Mouse (Mus musculus): ENCODE results near the gene Xpo5.

Gene Xpo5

DNA sequence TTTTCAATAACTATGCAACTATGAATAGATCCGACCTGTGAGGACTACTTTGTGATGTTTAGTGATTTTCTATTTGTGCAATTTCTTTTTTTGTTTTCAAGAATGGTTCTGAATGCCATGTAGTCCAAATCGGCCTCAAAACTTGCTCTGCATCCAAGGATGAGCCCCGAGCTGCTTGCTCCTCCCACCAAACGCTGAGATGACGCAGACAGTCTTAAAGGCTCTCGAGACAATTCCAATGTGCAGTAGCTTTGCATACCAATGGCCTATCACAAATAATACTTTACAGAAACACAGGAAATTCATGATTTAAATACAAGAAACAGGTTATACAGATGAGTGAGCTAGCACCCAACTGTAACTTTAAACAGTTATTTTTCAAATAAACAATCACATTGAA is 1.4 kb upstream of the Xpo5 start:
- no peak for DNase-seq (ENCODE audit: extremely low spot score, low spot score)

DNA sequence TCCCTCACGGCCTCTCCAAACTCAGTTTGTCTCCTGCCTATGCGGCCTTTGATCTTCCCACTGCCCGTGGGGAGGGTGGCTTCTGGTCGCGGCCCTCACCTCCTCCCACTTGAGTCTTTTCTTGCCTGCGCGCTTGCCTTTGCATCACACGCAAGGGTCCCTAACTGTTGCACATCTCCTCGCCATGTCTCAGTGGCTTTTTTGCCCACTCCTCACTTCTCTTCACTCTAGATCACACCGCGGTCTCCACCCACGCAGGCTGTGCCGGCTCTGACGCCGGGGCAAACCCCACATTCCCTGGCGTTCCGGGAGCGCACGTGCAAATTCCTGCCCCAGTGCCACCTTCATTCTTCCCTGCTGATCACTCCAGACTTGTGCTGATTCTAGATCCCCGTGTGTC is 496 bp downstream of the Xpo5 start:
- DNase-seq (ENCODE audit: extremely low spot score, low spot score), result no peak

DNA sequence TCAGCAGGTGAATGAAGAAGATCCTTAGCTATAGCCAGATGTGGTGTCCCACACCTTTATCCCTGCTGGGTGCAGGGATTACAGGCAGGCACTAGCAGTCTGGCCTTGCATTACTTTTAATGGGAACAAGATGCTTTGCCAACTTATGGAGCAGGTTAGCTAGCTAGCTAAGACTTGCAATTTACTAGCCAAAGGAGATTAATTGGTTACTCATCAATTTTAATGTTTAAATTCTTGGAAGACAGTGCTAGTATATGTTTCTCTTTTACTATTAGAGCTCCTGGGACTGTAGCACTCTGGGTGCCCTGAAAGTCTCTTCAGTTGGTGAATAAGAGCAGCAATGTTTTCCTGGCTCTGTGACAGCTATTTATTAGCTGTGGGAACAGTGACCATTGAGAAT is 4.1 kb downstream of the Xpo5 start:
- no peak for DNase-seq (ENCODE audit: extremely low spot score, low spot score)

DNA sequence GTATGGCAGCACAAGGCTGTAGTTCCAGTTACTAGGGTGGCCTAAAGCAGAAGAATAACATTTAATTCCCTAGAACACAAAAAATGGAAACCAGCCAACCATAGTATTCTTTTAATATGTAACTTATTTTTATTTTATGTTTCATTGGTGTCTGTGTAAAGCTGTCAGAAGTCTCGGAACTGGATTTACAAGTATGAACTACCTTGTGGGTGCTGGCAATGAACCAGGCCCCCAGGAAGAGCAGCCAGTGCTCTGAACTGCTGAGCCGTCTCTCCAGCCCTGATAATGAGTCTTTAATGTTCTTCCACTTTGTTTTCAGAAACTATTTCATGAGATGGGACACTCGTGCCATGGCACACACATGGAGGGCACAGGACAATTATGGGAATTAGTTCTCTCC is 8.0 kb downstream of the Xpo5 start:
- no peak for DNase-seq (ENCODE audit: extremely low spot score, low spot score)

DNA sequence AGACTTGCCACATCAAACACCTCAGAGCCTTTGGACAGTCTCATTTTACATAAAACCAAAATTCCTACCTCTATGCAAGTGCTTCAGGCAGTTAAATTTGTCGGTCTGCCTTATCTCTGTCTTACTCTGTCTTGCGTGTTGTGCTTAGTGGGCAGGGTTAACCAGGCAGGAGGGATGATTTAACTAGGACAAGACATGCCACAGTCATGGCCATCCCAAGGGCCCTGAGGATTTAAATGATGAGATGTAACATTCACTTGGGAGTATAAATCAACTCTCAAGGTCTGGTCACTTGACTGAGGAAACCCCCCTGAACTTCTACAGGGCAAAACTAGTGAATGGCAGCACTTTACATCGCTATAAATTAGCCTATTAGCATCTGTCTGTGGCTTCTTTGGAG is 19.0 kb downstream of the Xpo5 start:
- no peak for DNase-seq (ENCODE audit: extremely low spot score, low spot score)

DNA sequence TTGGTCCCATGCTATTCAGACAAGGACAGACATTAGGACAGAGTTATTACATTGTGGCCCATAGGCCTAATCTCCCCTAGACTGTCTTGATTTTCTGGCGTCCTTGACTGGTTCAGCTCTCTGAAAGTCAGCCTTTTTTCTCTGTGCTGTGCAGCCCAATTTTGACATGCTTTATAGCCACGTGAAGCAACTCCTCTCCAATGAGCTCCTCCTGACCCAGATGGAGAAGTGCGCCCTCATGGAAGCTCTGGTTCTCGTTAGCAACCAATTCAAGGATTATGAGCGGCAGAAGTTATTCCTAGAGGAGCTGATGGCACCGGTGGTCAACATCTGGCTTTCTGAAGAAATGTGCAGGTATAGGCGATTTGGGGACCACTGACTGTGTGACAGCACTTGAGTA is 25.0 kb downstream of the Xpo5 start:
- no peak for DNase-seq (ENCODE audit: extremely low spot score, low spot score)

DNA sequence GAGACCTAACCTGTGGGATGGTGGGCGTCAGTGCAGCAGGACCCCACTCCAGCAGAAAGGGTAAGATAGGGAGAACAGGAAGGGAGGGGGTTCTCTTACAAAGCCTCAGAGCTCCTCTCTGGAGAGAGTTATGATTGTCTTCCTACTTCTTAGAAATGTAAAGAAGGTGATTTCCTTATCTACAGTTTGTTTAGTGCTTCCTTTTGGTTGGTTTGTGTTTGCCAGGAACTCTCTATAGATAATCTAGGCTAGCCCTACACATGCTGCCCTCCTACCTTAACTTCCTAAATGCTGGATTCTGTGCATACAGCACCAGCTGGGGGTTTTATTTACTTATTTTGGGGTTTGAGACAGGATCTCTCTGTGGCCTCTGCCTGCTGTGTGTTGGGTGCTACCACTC is 33.5 kb downstream of the Xpo5 start:
- DNase-seq (ENCODE audit: extremely low spot score, low spot score), result no peak

DNA sequence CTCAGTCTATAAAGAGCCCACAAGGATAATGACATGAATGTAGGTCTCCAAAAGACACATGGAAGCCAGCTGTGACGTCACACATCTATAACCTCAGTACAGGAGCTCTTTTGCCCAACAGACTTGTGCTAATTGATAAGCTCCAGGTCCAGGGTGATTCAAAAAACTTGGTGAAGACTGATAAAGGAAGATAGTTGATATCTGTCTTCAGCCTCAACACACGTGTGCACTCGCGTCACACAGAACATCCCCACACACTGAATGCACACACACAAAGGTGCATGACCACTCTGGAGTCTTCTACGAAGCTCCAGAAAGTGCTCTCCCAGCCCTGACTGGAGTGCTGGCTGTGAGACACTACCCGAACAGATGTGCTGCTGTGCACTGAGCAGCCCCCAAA is 34.5 kb downstream of the Xpo5 start:
- no peak for DNase-seq (ENCODE audit: extremely low spot score, low spot score)

DNA sequence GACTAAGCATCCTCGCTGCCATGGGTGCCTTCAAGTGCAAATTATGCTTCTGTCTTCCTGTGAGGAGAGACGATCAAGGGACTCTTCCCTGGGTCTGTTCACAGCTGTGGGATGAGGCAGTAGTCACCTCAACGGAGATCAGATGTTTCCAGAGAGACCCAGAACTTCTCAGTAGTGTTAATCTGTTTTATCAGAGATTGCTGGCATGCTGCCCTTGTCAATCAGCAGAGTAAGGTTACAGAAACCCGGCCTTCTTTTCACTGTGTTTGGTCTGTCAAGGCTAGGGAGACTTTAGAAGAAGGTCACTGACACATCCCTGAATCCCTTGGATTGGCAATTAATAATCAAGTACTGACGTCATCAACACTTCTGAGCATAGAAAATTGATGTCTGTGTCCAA is 34.9 kb downstream of the Xpo5 start:
- DNase-seq (ENCODE audit: extremely low spot score, low spot score), result no peak

DNA sequence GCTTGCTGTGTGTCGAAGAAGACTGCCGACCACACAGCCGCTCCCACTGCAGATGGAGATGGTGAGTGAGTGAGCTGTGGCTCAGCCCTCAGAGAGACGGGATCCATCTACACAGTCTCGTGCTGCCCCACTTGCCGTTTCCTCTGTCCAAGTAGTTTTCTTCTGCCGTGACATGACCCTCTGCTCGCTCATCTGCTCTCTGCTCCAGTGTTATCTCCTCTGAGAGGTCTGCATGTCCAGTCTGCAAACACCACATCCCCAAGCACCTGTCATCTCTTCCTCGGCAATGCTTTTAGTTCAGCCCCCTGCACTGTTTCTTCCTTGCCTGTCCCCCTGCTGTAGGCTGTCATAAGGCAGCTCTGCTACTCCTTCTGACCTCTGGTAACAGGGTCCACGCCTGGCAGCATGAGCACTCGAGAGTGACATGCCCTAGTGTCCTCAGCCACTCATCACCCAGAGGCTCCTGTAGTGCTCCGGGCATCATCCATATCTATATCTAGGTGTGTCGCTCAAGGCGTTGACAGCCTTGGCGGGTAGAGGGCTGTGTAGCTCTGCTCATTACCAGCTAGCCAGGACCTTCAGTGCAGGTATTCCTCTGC is 37.0 kb downstream of the Xpo5 start:
- no peak for DNase-seq (ENCODE audit: extremely low spot score, low spot score)

DNA sequence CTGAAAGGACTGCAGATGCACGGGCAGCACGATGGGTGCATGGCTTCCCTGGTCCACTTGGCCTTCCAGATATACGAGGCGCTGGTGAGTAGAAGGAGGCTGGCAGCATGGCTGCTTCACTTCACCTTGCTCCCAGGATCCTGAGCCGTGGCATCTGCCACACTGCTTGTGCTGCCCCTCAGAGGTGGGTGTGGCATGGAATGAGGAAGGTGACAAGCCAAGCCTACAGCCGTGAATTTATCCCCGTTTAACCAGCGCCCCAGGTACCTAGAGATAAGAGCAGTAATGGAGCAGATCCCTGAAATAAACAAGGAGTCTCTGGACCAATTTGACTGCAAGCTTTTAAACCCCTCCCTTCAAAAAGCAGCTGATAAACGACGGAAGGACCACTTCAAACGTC is 38.9 kb downstream of the Xpo5 start:
- no peak for DNase-seq (ENCODE audit: extremely low spot score, low spot score)

DNA sequence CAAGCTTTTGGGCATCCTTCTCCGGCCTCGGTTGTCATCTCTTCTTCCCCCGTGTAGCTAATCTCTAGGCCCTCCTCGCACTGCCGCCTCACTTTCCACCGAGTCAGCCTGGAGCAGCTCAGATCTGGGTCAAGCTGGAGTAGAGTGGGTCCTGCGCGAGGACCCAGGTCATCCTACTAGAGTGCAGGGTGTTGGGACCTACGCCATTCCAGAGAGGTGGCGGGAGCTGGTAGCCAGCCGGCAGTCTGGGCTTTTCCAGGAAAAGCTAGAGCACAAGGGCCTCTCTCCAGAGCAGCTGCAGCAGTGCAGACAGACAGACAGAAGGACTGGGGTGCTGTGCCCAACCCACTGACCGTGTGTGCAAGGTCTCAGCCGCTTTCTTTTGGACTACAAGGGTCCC is 39.7 kb downstream of the Xpo5 start:
- no peak for DNase-seq (ENCODE audit: extremely low spot score, low spot score)

DNA sequence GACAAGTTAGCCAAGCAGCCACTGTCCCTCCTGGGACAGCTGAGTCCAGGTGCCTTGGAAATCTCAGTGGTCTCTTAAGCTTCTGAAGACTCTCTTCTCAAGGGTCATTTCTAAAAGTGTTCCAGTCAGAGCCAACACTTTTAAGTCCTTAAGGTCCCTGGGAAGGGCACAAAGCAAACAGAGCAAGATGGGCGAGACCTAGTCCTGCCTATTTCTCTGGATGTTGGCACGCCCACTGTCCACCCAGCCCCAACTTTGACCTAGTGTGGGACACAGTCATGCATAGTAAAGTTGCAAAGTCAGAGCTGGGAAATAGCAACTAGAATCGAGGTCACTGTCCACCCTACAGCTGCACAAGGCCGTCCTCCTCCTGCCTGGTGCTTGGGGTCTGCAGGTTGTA is 40.4 kb downstream of the Xpo5 start:
- DNase-seq (ENCODE audit: extremely low spot score, low spot score), result no peak

DNA sequence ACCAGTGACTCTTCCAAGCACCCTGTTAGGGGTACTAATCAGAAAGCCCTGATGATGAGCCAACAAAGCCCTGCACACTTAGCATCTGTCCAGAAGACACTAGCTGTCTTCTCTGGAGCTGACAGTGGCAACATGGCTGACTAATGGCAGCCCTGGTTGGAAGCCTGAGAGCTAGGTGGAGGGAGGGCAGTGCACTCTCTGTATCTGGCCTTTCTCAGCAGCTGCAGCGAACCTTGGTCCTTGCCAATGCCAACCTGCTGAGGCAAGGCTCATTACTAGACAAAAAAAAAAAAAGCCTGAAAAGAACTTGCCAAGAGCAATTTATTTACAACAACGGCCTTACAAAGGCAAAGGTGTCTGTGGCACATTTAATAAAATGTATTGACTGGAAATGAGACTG is 41.0 kb downstream of the Xpo5 start:
- no peak for DNase-seq (ENCODE audit: extremely low spot score, low spot score)

DNA sequence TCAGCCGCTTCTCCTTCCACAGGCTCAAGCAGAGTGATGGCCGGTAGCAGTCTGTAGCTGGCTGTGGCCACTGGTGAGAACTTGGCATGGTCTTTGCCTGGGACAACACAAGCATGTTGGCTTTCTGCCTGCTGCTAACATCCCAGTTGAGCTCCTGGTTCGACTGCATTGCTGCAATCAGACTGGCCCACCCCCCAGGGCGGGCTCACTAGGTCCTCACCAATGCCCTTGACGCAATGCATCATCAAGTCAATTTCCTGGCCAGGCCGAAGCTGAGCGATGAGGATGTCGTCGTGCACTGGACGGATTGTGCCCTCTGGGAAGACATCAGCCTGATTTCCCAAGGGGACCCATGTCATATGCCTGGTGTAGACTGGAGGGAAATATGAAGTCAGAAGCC is 42.0 kb downstream of the Xpo5 start:
- DNase-seq (ENCODE audit: extremely low spot score, low spot score), result no peak

DNA sequence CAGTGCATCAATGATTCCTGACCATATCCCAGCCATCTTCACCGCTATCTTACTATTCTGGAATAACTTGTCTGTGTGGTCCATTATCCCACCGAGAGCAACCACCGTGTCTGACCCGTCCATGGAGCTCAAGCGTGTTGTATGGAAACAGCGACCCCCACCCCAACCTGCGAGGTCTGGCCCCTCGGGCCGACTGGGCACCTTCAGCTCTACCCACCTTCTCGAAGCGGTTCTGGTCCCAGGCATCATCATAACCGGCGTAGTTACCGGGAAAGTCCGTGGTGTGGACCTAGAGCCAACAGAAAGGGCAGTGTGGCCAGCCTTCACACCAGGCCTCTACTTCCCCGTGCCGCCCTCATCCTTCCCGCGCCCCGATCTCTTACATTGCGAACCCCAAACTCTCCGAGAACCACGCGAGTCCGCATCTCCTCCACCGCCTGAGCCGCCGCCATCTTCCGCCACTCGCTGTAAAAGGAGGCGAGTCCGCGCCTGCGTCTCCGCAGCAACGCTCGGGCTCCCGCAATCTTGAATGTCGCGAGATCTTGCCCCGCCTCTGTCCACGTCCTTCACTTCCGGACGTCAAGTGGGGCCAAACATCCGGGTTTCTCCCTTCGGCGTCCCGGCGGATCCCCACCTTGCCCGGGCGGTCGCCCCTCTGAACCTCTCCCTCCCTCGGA is 45.1 kb downstream of the Xpo5 start, which contains the start of the genes Polr1c and Yipf3:
TSS of gene Polr1c (minus strand) at position 543 of the 677 bp plus-strand sequence.
TSS of gene Yipf3 (plus strand) at position 569 of the 677 bp plus-strand sequence.
- DNase-seq (ENCODE audit: extremely low spot score, low spot score), result peak; percentile 95

DNA sequence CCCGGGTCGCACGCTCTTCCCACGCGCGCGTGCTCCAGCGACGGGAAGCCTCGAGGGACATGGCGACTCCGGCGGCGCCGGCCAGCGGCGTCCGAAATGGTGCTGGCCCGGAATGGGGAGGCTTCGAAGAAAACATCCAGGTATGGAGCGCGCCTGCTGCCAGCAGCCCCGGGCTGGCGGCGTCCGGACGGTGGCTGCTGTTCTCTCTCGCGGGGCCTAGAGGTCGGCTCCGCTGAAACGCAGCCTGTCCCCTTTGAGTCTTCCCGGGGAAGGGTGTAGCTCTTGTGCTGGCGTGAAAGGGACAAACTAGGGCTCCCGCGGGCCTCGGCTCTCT is 45.6 kb downstream of the Xpo5 start:
- no peak for DNase-seq (ENCODE audit: extremely low spot score, low spot score)

DNA sequence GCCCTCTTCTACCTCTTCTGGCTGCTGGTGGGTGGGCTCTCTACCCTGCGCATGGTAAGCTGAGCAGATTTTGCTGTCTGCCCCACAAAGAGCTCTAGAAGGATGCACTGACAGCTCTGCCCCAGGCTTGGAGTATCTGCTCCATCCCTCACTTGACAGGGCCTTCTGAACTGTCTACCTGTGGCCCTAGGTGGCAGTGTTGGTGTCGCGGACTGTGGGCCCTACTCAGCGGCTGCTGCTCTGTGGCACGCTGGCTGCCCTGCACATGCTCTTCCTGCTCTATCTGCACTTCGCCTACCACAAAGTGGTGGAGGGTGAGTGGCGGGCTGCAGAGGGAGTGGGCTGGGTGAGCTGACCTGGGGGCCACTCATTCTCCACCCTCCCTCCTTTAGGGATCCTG is 48.6 kb downstream of the Xpo5 start:
- no peak for DNase-seq (ENCODE audit: extremely low spot score, low spot score)

DNA sequence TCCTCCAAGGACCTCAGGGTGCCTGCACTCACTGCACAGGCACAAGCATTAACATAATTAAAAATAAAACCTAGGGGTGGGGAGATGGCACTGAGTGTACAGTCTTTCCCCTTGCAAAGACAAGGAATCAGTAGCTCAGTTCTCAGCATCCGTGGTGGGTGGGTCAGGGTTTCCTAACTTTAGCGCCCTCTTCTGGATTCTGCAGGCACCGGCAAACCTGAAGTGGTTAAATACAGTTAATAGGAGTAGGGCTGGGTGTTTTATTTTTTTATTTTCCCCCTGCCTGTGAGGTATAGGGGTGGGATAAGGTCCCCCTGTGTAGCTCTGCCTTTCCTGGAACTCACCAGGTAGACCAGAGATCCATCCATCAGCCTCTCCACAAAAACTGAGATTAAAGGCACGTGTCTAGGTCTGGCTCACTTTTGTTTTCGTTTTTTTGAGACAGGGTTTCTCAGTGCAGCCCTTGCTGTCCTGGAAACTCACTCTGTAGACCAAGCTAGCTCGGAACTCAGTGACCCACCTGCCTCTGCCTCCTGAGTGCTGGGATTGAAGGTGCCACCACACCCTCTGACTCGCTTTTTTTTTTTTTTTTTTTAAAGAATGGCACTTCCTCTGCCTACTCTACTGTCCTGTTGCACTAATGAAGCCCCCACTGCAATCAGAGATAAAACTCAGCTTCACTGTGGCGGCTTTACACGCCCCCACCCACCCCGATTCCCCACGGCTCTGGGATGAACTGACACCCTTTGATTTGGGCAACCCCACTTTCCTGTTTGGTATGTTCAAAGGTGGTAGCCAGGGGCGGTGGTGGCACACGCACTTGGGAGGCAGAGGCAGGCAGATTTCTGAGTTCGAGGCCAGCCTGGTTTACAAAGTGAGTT is 50.2 kb downstream of the Xpo5 start:
- no peak for DNase-seq (ENCODE audit: extremely low spot score, low spot score)

DNA sequence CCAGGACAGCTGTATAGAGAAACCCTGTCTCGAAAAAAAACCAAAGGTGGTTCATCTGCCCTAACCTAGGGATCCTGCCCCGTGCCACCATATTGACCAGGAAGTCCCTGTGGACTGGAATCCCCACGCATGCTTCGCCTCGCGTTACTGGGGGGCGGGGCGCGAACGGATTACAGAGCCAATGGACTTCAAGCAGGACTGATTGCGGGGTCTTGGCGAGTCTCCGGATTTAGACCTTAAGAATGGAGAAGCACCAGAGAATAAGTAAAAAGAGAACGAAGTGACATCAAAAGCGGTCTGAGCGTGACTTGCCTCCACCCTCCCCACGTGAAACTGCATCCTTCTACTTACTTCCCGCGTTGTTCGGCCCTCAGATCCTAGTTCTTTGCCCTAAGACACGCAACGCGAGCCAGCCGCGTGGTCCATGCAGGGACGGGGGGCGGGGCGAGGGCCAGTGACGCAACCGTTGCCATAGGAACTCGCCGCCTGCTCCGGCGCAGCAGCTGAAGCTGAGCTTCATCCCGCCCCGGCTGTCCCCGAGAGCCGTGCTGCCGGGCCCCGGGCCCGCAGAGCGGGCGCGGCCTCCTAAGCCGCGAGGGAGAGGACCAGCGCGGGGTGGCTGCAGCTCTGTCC is 51.0 kb downstream of the Xpo5 start, which contains the start of gene Lrrc73:
TSS of gene Lrrc73 (plus strand) at position 80 of the 633 bp plus-strand sequence.
- peak; percentile 92 for DNase-seq (ENCODE audit: extremely low spot score, low spot score)

DNA sequence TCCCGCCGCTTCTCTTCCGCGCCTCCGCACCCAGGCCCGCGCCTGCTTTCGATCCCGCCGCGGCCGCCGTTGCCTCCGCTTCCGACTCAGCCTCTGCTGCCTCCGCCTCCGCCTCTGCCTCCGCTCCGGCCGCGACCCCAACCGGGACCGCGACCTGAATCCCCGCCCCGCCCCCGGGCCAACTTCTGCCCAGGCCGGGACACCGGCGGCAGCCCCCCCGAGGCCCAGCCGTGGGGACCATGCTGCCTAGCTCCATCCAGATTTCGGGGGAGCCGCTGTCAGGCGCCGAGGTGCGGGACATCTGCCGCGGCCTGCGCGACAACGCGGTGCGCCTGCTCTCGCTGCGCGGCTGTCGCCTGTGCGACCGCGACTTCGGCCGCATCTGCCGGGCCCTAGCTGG is 51.5 kb downstream of the Xpo5 start:
- peak; percentile 73 for DNase-seq (ENCODE audit: extremely low spot score, low spot score)

DNA sequence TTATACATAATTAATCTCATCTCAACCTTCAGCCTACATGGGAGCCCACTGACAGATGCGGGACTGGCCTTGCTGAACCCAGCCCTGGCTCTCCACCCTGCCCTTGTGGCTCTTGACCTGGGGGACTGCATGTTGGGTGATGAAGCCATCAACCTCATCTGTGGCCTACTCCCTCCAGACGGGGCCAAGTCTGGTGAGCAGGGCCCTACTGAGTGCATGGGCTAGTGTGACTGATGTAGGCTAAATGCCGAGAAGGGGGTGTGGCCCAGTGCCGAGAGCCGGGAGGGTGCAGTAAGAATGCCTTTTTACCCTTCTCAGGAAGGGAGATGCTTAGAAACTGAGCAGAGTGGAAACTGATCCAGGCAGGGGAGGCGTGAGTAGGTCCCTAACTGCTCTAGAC is 52.6 kb downstream of the Xpo5 start:
- DNase-seq (ENCODE audit: extremely low spot score, low spot score), result no peak

Data from neural tube, embryonic 10.5 days (tissue).